Mouse (Mus musculus) CH12.LX (cell line): ENCODE data around the gene Akap9. TPM values are rescaled to one million over a fixed set of nuclear protein-coding genes. Genes with fewer than 3 reads are reported as not detected.

Experiments
- polyA plus RNA-seq: library from polyadenylated mRNA; unstranded; fragments of >175 nt; gene quantifications from 2 replicates; pipeline ENCODE4 v1.2.1, GENCODE M21; 2012; ENCODE audit warnings: low read depth; ENCODE audit not compliant: insufficient read length
- total RNA-seq, 2 experiments: library from RNA; depleted of rRNA; stranded (reverse); fragments of 300-350 nt in 1 of 2; fragments of >200 nt in 1 of 2; gene quantifications; 2 replicates each; pipeline ENCODE4 v1.2.3; 2012 to 2014

Gene Akap9
- total and polyA plus RNA-seq, 3 experiments, result 10.3 to 15.6 (median 12.8) TPM

Other genes starting within 250 kb of the Akap9 start
- 13.7 and 16.2 TPM in 2 replicates for gene Ankib1, start 125.1 kb upstream of the Akap9 start, total RNA-seq (2012; rRNA removed)
- gene Ankib1, start 125.1 kb upstream of the Akap9 start, total RNA-seq (2014; rRNA removed), result 19.3 and 21.2 TPM in 2 replicates
- gene Ankib1, start 125.1 kb upstream of the Akap9 start, polyA plus RNA-seq, result 15.8 and 16.6 TPM in 2 replicates
- gene Krit1, start 124.9 kb upstream of the Akap9 start, total RNA-seq (2012; rRNA removed), result 24.1 and 24.8 TPM in 2 replicates
- gene Krit1, start 124.9 kb upstream of the Akap9 start, total RNA-seq (2014; rRNA removed), result 47.4 and 56.1 TPM in 2 replicates
- gene Krit1, start 124.9 kb upstream of the Akap9 start, polyA plus RNA-seq, result 30.7 and 31.2 TPM in 2 replicates
- not detected in 2 replicates for gene Lrrd1, start 82.9 kb upstream of the Akap9 start, total RNA-seq (2012; rRNA removed)
- not detected in 2 replicates for gene Lrrd1, start 82.9 kb upstream of the Akap9 start, total RNA-seq (2014; rRNA removed)
- not detected in 2 replicates for gene Lrrd1, start 82.9 kb upstream of the Akap9 start, polyA plus RNA-seq
- 11.0 and 11.7 TPM in 2 replicates for gene Mterf1a, start 34.1 kb upstream of the Akap9 start, total RNA-seq (2012; rRNA removed)
- gene Mterf1a, start 34.1 kb upstream of the Akap9 start, total RNA-seq (2014; rRNA removed), result 18.1 and 21.4 TPM in 2 replicates
- gene Mterf1a, start 34.1 kb upstream of the Akap9 start, polyA plus RNA-seq, result 7.8 and 11.6 TPM in 2 replicates
- 107 and 116 TPM in 2 replicates for gene Cyp51, start 176.7 kb downstream of the Akap9 start, total RNA-seq (2012; rRNA removed)
- gene Cyp51, start 176.7 kb downstream of the Akap9 start, total RNA-seq (2014; rRNA removed), result 287 and 374 TPM in 2 replicates
- 139 and 148 TPM in 2 replicates for gene Cyp51, start 176.7 kb downstream of the Akap9 start, polyA plus RNA-seq